Mouse (Mus musculus): ENCODE data around the gene Tmem131l. TPM values are rescaled to one million over a fixed set of nuclear protein-coding genes. Genes with fewer than 3 reads are reported as not detected.
A peak's percentile ranks its signal among the peaks of the same experiment; 100 is the strongest.

Tmem131l gene
- polyA plus RNA-seq, 1 experiment = 22.6 TPM

DNA sequence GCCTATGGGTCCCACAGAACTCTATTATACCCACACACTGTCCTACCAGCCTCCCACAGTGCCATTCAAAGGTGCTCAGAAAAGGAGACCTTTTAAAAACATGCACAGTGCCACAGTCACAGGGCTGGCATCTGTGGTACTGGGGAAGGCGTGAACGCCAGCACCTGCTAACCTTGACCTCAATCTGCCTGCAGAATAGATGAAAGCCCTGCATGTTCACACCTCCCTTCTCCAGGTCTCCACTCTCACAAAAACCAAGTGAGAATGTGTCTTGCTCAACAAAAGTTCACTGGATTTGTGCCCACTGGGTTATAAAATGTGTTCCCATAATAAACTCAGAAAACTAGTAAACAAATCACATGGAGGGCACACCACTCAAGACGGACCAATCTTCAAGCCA, 42.9 kb downstream of the Tmem131l start:
- Histone ChIP-seq H3K27ac (ENCODE audit: insufficient read depth, low read length) (no peak overlapping the region), H3K4me1 (ENCODE audit: control insufficient read depth, insufficient read depth, low read length) (peaks cover 8% of the 10 kb centered on the region), H3K4me3 (ENCODE audit: insufficient read depth, low read length) (no peak overlapping the region)
- TF ChIP-seq CTCF (IDR thresholded peaks at IDR 0.05; ENCODE audit: borderline replicate concordance, insufficient read depth, low read length) (no peak), POLR2A (IDR thresholded peaks at IDR 0.05; ENCODE audit: low read depth, low read length) (no peak)

DNA sequence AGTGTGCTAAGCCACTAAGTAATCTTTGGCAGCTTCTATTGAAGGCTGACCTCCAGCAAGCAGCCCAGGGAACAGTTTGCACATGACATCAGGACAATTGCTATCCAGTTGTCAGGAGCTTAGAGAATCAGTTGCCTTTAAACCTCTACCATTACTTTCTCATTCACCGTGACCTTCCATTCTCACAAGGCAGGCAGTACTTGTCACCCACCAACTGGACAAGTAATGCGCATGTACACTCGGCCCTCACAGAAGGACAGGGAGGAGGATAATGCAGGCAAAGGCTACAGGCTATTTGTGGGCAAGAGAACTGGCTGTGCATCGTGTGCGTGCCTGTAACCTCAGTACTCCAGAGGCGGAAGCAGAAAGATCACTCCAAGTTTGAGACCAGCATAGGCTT, 43.9 kb downstream of the Tmem131l start:
- TF ChIP-seq CTCF (IDR thresholded peaks at IDR 0.05; ENCODE audit: borderline replicate concordance, insufficient read depth, low read length) (no peak), POLR2A (IDR thresholded peaks at IDR 0.05; ENCODE audit: low read depth, low read length) (no peak)
- Histone ChIP-seq H3K27ac (ENCODE audit: insufficient read depth, low read length) (no peak overlapping the region), H3K4me3 (ENCODE audit: insufficient read depth, low read length) (no peak overlapping the region), H3K4me1 (ENCODE audit: control insufficient read depth, insufficient read depth, low read length) (peaks cover 8% of the 10 kb centered on the region)

GRCm38 (mm10) chr3:83995254-83995830, 44.6 kb downstream of the Tmem131l start:
- TF ChIP-seq POLR2A (IDR thresholded peaks at IDR 0.05; ENCODE audit: low read depth, low read length) = no peak
- no peak for TF ChIP-seq CTCF (IDR thresholded peaks at IDR 0.05; ENCODE audit: borderline replicate concordance, insufficient read depth, low read length)
- Histone ChIP-seq H3K4me3 (ENCODE audit: insufficient read depth, low read length) (no peak overlapping the region), H3K4me1 (ENCODE audit: control insufficient read depth, insufficient read depth, low read length) (peaks cover 8% of the 10 kb centered on the region), H3K27ac (ENCODE audit: insufficient read depth, low read length) (no peak overlapping the region)

DNA sequence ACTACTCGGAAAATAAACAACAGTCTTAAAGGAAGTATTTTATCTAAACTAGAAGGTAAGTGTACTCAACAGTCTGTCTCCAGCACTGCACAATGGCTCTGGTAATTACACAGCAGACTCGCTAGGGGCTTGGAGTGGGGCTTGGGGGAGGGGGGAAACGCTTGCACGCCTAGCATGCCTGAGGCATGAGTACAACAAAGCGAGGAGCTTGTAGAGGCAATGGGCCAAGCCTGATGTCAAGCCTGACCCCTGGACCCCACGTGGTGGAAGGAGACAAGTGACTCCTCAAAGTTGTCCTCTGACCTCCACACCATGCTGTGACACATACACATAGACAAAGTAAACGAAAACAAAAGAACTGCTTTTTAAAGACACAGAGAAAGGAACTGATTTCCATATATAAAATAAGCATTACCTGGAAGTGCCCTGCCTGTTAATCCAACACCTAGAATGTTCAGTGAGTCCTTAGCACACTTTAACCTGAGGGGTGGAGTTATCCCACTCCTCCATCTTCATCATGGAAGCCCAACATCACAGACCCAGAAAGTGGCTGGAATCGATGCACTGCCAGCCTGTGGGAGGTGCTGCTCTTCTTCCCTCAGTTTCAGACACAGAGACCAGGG, 45.6 kb downstream of the Tmem131l start:
- H3K4me3 ChIP-seq (ENCODE audit: insufficient read depth, low read length) = no peak overlapping the region
- TF ChIP-seq POLR2A (IDR thresholded peaks at IDR 0.05; ENCODE audit: low read depth, low read length) = no peak
- no peak for TF ChIP-seq CTCF (IDR thresholded peaks at IDR 0.05; ENCODE audit: borderline replicate concordance, insufficient read depth, low read length)
- peaks cover 8% of the 10 kb centered on the region for H3K4me1 ChIP-seq (ENCODE audit: control insufficient read depth, insufficient read depth, low read length)
- H3K27ac ChIP-seq (ENCODE audit: insufficient read depth, low read length) = no peak overlapping the region

DNA sequence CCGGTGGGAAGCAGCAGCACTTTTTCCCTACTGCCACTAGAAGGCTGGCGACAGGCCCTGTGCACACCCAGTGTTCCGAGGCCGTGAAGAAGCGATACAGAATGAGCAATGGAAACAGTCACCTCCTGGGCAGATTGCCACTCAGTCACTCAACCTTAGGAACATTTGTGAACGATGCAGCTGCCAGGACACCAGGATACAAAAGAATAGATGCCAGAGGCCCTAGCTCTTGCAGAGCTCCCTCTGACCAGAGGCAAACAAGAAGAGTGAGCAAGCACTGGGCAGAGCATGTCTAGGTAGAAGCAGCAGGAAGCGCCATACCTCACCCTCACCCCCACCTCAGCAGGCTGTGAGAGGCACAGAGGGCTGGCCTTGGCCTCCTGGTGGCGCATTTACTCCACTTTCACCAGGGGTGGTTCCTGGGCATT, 46.9 kb downstream of the Tmem131l start:
- no peak overlapping the region for H3K4me3 ChIP-seq (ENCODE audit: insufficient read depth, low read length)
- TF ChIP-seq POLR2A (IDR thresholded peaks at IDR 0.05; ENCODE audit: low read depth, low read length) (no peak), CTCF (IDR thresholded peaks at IDR 0.05; ENCODE audit: borderline replicate concordance, insufficient read depth, low read length) (peak; percentile 4; the same call in 1 of the 2 replicates)
- H3K27ac ChIP-seq (ENCODE audit: insufficient read depth, low read length) = no peak overlapping the region
- peaks cover 11% of the 10 kb centered on the region for H3K4me1 ChIP-seq (ENCODE audit: control insufficient read depth, insufficient read depth, low read length)

DNA sequence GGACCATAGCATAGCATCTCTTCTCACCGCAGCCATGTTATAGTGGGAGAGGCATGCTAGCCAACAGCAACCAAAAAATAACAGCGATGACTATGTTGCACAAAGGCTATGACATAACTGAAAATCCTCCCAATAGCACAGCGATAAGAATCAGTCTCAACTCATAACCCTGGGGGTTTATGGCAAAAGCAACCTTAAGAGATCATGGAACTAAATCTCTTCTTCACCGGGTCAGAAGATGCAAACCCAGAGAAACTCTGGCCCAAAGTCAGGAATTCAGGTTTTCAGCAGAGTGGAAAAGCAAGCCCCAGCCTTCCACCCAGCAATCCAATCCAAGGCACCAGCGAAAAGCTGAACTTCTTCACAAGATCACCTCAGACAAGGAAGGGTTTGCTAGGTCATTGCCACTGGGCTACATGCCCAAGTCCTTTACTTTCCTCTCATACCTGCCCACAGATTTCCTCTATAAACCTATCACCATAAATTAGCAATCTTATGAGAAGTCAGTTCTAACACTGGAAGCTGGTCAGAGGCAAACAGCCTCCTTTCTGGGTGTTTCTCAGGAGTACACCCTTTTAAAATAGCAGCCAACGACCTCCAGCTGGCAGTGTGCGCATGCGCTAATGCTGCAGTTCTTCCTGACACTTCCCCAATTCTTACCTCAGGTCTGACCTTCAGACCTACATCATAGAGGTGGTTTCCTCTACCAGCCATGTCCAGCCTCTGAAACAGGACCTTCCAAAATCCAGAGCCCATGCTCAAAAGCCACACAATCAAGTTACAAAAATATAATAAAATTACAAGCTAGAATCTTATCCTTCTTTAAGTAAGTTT, 48.1 kb downstream of the Tmem131l start:
- Histone ChIP-seq H3K27ac (ENCODE audit: insufficient read depth, low read length) (no peak overlapping the region), H3K4me3 (ENCODE audit: insufficient read depth, low read length) (no peak overlapping the region), H3K4me1 (ENCODE audit: control insufficient read depth, insufficient read depth, low read length) (peaks cover 12% of the 10 kb centered on the region)
- TF ChIP-seq CTCF (IDR thresholded peaks at IDR 0.05; ENCODE audit: borderline replicate concordance, insufficient read depth, low read length) (no peak), POLR2A (IDR thresholded peaks at IDR 0.05; ENCODE audit: low read depth, low read length) (no peak)

DNA sequence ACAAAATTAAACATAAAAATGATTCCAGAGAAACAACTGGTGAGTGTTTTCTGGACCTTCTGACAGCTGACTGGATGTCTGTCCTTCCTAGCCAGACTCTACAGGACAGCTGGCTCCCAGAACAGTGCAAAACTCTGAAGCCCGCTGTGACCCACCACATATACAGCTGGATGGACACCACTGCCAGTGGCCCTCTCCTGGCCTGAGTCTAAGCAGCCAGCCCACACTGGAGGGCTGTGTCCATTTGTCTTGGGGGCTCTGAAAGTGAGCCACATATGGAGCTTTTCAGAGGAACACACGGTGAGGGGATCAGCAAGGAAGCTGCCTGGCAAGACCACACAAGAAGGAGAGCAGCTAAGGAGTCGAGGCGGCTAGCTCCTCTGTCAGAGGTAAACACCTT, 51.8 kb downstream of the Tmem131l start:
- Histone ChIP-seq H3K4me3 (ENCODE audit: insufficient read depth, low read length) (no peak overlapping the region), H3K27ac (ENCODE audit: insufficient read depth, low read length) (no peak overlapping the region), H3K4me1 (ENCODE audit: control insufficient read depth, insufficient read depth, low read length) (peaks cover 7% of the 10 kb centered on the region)
- TF ChIP-seq POLR2A (IDR thresholded peaks at IDR 0.05; ENCODE audit: low read depth, low read length) (no peak), CTCF (IDR thresholded peaks at IDR 0.05; ENCODE audit: borderline replicate concordance, insufficient read depth, low read length) (no peak)

DNA sequence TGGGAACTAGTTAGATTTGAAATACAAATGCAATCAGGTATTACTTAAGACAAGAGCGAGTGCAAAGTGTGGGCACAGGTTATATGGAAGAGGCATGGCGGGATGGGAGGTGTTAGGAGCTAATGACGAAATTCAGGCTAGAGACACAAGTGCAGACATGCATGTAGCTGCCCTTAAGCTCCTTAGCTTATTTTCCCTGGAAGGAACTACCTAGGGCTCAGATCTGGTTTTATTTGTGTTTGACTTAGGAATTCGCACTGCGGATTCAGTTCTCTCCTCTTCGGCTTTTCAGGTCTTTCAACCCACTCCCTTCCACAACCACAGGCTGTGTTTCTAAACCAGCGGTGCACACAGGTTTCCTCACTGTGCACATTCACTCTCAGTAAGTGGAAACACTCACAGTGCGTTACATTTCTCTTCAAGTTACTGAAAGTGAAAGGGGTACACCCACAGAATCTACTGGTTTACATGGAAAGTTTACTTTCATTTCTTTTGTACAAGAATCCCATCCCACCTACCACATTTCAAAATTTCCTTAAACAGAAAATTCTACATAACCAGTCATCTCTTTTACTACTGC, 52.4 kb downstream of the Tmem131l start:
- Histone ChIP-seq H3K4me1 (ENCODE audit: control insufficient read depth, insufficient read depth, low read length) (0 out of 2 replicates have a peak, but pooled peaks cover 3% of the 10 kb centered on the region), H3K27ac (ENCODE audit: insufficient read depth, low read length) (no peak overlapping the region), H3K4me3 (ENCODE audit: insufficient read depth, low read length) (no peak overlapping the region)
- TF ChIP-seq POLR2A (IDR thresholded peaks at IDR 0.05; ENCODE audit: low read depth, low read length) (no peak), CTCF (IDR thresholded peaks at IDR 0.05; ENCODE audit: borderline replicate concordance, insufficient read depth, low read length) (no peak)

DNA sequence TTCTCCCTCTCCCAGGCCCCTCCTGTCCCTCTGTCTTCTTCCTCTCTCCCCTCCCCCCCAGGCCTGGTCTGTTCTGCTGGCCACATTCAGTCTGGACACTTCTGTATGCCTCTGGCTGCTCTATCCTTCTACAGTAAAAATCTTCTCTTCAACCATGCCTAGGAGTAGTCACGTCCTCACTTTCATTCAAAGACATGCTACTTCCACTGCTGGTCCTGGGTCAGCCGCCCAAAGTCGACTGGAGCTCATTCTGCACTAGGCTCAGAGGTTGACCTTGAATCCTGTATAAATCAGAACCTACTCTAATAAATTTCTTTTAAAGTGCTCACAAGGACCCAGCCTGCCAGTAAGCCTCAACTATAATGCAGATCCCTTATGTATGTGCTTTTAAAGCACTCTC, 53.2 kb downstream of the Tmem131l start:
- H3K4me3 ChIP-seq (ENCODE audit: insufficient read depth, low read length) = no peak overlapping the region
- no peak overlapping the region for H3K27ac ChIP-seq (ENCODE audit: insufficient read depth, low read length)
- H3K4me1 ChIP-seq (ENCODE audit: control insufficient read depth, insufficient read depth, low read length) = 0 out of 2 replicates have a peak, but pooled peaks cover 3% of the 10 kb centered on the region
- TF ChIP-seq CTCF (IDR thresholded peaks at IDR 0.05; ENCODE audit: borderline replicate concordance, insufficient read depth, low read length) = no peak
- TF ChIP-seq POLR2A (IDR thresholded peaks at IDR 0.05; ENCODE audit: low read depth, low read length) = no peak

Measured in embryonic fibroblast, embryonic 13.5 days (primary cell).